Mouse (Mus musculus) ES-E14 (cell line): ENCODE data around the gene Polr2g. TPM values are rescaled to one million over a fixed set of nuclear protein-coding genes. Genes with fewer than 3 reads are reported as not detected.

Experiments used
- DNase-seq: peaks from one replicate; pipeline ENCODE4 v3.0.0-alpha.2; 2013; ENCODE audit warnings: low read depth, low spot score
- H3K27ac ChIP-seq: 2 replicates; pipeline ENCODE4 v1.5.1; 2012; ENCODE audit warnings: low read depth, mild to moderate bottlenecking, low read length, moderate library complexity, mixed read lengths; ENCODE audit not compliant: poor library complexity, insufficient read depth, severe bottlenecking
- H3K36me3 ChIP-seq: 2 replicates; pipeline ENCODE4 v1.6.1; 2012; ENCODE audit warnings: mild to moderate bottlenecking, low read length, moderate library complexity, mixed read lengths; ENCODE audit not compliant: control insufficient read depth, poor library complexity, insufficient read depth, severe bottlenecking
- H3K4me1 ChIP-seq, 2 experiments: fragments of 150-350 bp in 1 of 2; sonication (generic) in 1 of 2; 2 replicates each; pipeline ENCODE4 v1.6.1; 2012; ENCODE audit warnings: low read length in 2 of 2, mild to moderate bottlenecking in 1 of 2, mixed read lengths in 1 of 2; ENCODE audit not compliant: control insufficient read depth in 2 of 2, insufficient read depth in 2 of 2, poor library complexity in 1 of 2
- H3K4me3 ChIP-seq, 2 experiments: fragments of 150-350 bp in 1 of 2; sonication (generic) in 1 of 2; 2 replicates each; pipeline ENCODE4 v1.5.1; 2012; ENCODE audit warnings: low read length in 2 of 2, low read depth in 1 of 2, mild to moderate bottlenecking in 1 of 2, mixed read lengths in 1 of 2; ENCODE audit not compliant: insufficient read depth in 1 of 2, poor library complexity in 1 of 2, severe bottlenecking in 1 of 2
- H3K9ac ChIP-seq: 2 replicates; pipeline ENCODE4 v1.6.1; 2012; ENCODE audit warnings: low read depth, mild to moderate bottlenecking, low read length, mixed read lengths; ENCODE audit not compliant: poor library complexity, insufficient read depth, severe bottlenecking
- H3K9me3 ChIP-seq: fragments of 150-350 bp; sonication (generic); 2 replicates; pipeline ENCODE4 v1.6.1; 2012; ENCODE audit warnings: low read depth, mild to moderate bottlenecking, low read length; ENCODE audit not compliant: control insufficient read depth, insufficient read depth
- CHD2 ChIP-seq: IDR thresholded peaks from 2 replicates; pipeline ENCODE4 v1.6.1; 2014; ENCODE audit warnings: mild to moderate bottlenecking, low read depth, low read length, inconsistent platforms
- HCFC1 ChIP-seq: IDR thresholded peaks from 2 replicates; pipeline ENCODE4 v1.6.1; 2012; ENCODE audit warnings: low read length, inconsistent platforms, borderline replicate concordance; ENCODE audit not compliant: insufficient read depth
- MAFK ChIP-seq: IDR thresholded peaks from 2 replicates; pipeline ENCODE4 v1.6.1; 2014; ENCODE audit warnings: mild to moderate bottlenecking, low read depth, low read length, inconsistent platforms; ENCODE audit not compliant: insufficient read depth
- ZC3H11A ChIP-seq: IDR thresholded peaks from 2 replicates; pipeline ENCODE4 v1.6.1; 2012; ENCODE audit warnings: low read depth, mild to moderate bottlenecking, inconsistent platforms, low read length, borderline replicate concordance
- ZNF384 ChIP-seq: IDR thresholded peaks from 2 replicates; pipeline ENCODE4 v1.6.1; 2012; ENCODE audit warnings: low read depth, low read length, inconsistent platforms
- in situ Hi-C, 2 experiments: fragments of 600-800 bp; cut with MboI; formaldehyde crosslinking; loops; one replicate each; pipeline ENCODE4 v1.15.1; 2025; ENCODE audit warnings: low sequenced_read_pairs in 2 of 2, inconsistent platforms in 1 of 2; ENCODE audit not compliant: unreplicated experiment in 2 of 2
- total RNA-seq: library from RNA; depleted of rRNA; stranded (reverse); fragments of 300-350 nt; gene quantifications from 2 replicates; pipeline ENCODE4 v1.2.3, GENCODE M21; 2012

Polr2g gene
- total RNA-seq, 1 experiment = 144 TPM

- TF ChIP-seq HCFC1 (peak; percentile 70; the same call in 1 of the 2 replicates), ZNF384 (no peak), ZC3H11A (no peak), MAFK (no peak), CHD2 (no peak)
- H3K27ac ChIP-seq = peak within 1 kb of the TSS; percentile 94
- peak; percentile 94 for DNase-seq
- no peaks in the 10 kb centered on the region for H3K9me3 ChIP-seq
- peak within 1 kb of the TSS; percentile 96 for H3K9ac ChIP-seq
- in situ Hi-C loops = no loop called here
- peak within 1 kb of the TSS; percentile 81 to 88 for H3K4me3 ChIP-seq
- peaks cover 0 to 7% of the 10 kb centered on the region in 2 experiments; a peak in 3 of 4 replicates for H3K4me1 ChIP-seq
- H3K36me3 ChIP-seq = peaks cover 20% of the 10 kb centered on the region
Observed at GRCm38 (mm10) chr19:8774086-8774835, 24.1 kb downstream of the Polr2g start, which contains the start of gene Tmem179b. Tmem179b (minus strand) TSS chr19:8774467.

- Histone ChIP-seq H3K4me1 (peaks cover 0 to 7% of the 10 kb centered on the region in 2 experiments; a peak in 3 of 4 replicates), H3K9ac (peak overlapping the region; percentile 65; the same call in 1 of the 2 replicates), H3K9me3 (no peaks in the 10 kb centered on the region), H3K36me3 (peaks cover 19% of the 10 kb centered on the region), H3K27ac (no peak overlapping the region), H3K4me3 (peak overlapping the region; percentile 81 to 88)
- no peak for DNase-seq
- TF ChIP-seq MAFK (no peak), CHD2 (no peak), HCFC1 (no peak), ZC3H11A (no peak), ZNF384 (no peak)
- in situ Hi-C loops = no loop called here
Observed at GRCm38 (mm10) chr19:8773409-8773808, 25.0 kb downstream of the Polr2g start.

- H3K9me3 ChIP-seq = no peaks in the 10 kb centered on the region
- H3K27ac ChIP-seq = no peak overlapping the region
- DNase-seq = no peak
- TF ChIP-seq HCFC1 (no peak), ZNF384 (no peak)
- peak overlapping the region in 1 of 2 experiments; percentile 12; a peak in 1 of 4 replicates for H3K4me3 ChIP-seq
- peaks cover 17% of the 10 kb centered on the region for H3K36me3 ChIP-seq
- H3K9ac ChIP-seq = no peak overlapping the region
- in situ Hi-C loops = no loop called here
- peaks cover 0 to 7% of the 10 kb centered on the region in 2 experiments; a peak in 3 of 4 replicates for H3K4me1 ChIP-seq
Observed at GRCm38 (mm10) chr19:8772996-8773395, 25.4 kb downstream of the Polr2g start.

GRCm38 (mm10) chr19:8770567-8771270, 27.7 kb downstream of the Polr2g start, which contains the start of gene Tmem223:
Tmem223 (plus strand) TSS chr19:8770996.
- Histone ChIP-seq H3K36me3 (peaks cover 36% of the 10 kb centered on the region), H3K9me3 (no peaks in the 10 kb centered on the region), H3K4me1 (peaks cover 0 to 7% of the 10 kb centered on the region in 2 experiments; a peak in 3 of 4 replicates), H3K9ac (peak within 1 kb of the TSS; percentile 88), H3K4me3 (peak within 1 kb of the TSS; percentile 73 to 89), H3K27ac (peak within 1 kb of the TSS; percentile 59)
- in situ Hi-C loops = no loop called here
- peak; percentile 68 for DNase-seq
- no peak for TF ChIP-seq MAFK
- no peak; the same call in 1 of the 2 replicates for TF ChIP-seq CHD2
- TF ChIP-seq ZC3H11A = no peak
- no peak for TF ChIP-seq HCFC1
- TF ChIP-seq ZNF384 = no peak
